Mouse (Mus musculus) neural tube, embryonic 15.5 days (tissue): ENCODE measurements around the gene Tm9sf2. TPM values are rescaled to one million over a fixed set of nuclear protein-coding genes. Genes with fewer than 3 reads are reported as not detected.

Source experiments
- ATAC-seq: fragments of 200-750 bp; cut with Nextera tagmentation; 2 replicates; pipeline ENCODE4 v1.8.0; 2017; ENCODE audit warnings: mild to moderate bottlenecking, moderate TSS enrichment, moderate library complexity; ENCODE audit not compliant: low FRiP score
- H3K27ac ChIP-seq: fragments of 300-500 bp; sonication (generic); replicated peaks from 2 replicates; pipeline ENCODE4 v1.5.1; 2015; ENCODE audit warnings: mild to moderate bottlenecking, inconsistent platforms
- H3K27me3 ChIP-seq: fragments of 300-500 bp; sonication (generic); replicated peaks from 2 replicates; pipeline ENCODE4 v1.6.1; 2015; ENCODE audit warnings: inconsistent platforms
- H3K36me3 ChIP-seq: fragments of 300-500 bp; sonication (generic); 2 replicates; pipeline ENCODE4 v1.6.1; 2015; ENCODE audit warnings: inconsistent platforms
- H3K4me1 ChIP-seq: fragments of 300-500 bp; sonication (generic); 2 replicates; pipeline ENCODE4 v1.6.1; 2015; ENCODE audit warnings: inconsistent platforms
- H3K4me2 ChIP-seq: fragments of 300-500 bp; sonication (generic); 2 replicates; pipeline ENCODE4 v1.6.1; 2015; ENCODE audit warnings: inconsistent platforms, mild to moderate bottlenecking, moderate library complexity
- H3K4me3 ChIP-seq: fragments of 300-500 bp; sonication (generic); replicated peaks from 2 replicates; pipeline ENCODE4 v1.5.1; 2015; ENCODE audit warnings: mild to moderate bottlenecking, inconsistent platforms
- H3K9ac ChIP-seq: fragments of 300-500 bp; sonication (generic); replicated peaks from 2 replicates; pipeline ENCODE4 v1.6.1; 2015; ENCODE audit warnings: mild to moderate bottlenecking, inconsistent platforms
- H3K9me3 ChIP-seq: fragments of 300-500 bp; sonication (generic); replicated peaks from 2 replicates; pipeline ENCODE4 v1.6.1; 2016; ENCODE audit warnings: inconsistent platforms
- WGBS: fragments of 180-500 bp; shearing (Covaris S2); methylation state at CpG from one replicate; pipeline ENCODE4 v1.1.7; 2015; ENCODE audit warnings: mixed read lengths; 5-methylcytosine and 5-hydroxymethylcytosine counted together
- polyA plus RNA-seq: library from polyadenylated mRNA; unstranded; fragments of >200 nt; fragmentation: Nextera tagmentation; extraction: Ambion mirVana; gene quantifications from 2 replicates; pipeline ENCODE4 v1.2.1, GENCODE M21; 2015

The Tm9sf2 gene
- polyA plus RNA-seq, 1 experiment from 2014 or later: 110 TPM

- WGBS: 2% methylated on average over 12 of the region's 12 CpGs
- Histone ChIP-seq H3K4me3 (peak overlapping the region; percentile 76), H3K9me3 (no peaks in the 10 kb centered on the region), H3K4me1 (peaks cover 12% of the 10 kb centered on the region; the same call in 1 of the 2 replicates), H3K27me3 (no peaks in the 10 kb centered on the region; the same call in 1 of the 2 replicates), H3K27ac (peak overlapping the region; percentile 58; the same call in 1 of the 2 replicates), H3K36me3 (no peaks in the 10 kb centered on the region), H3K4me2 (peak overlapping the region; percentile 89), H3K9ac (peak overlapping the region; percentile 67)
- ATAC-seq: peak; percentile 60
Measured at GRCm38 (mm10) chr14:122181815-122182157, 74.9 kb downstream of the Tm9sf2 start.

GRCm38 (mm10) chr14:122182220-122182619 is 75.4 kb downstream of the Tm9sf2 start:
- WGBS: 85% methylated on average over 6 of the region's 6 CpGs
- ATAC-seq: no peak
- H3K4me3 ChIP-seq: peak overlapping the region; percentile 76

GRCm38 (mm10) chr14:122183974-122184373 is 77.1 kb downstream of the Tm9sf2 start:
- Histone ChIP-seq H3K4me2 (no peak overlapping the region), H3K9me3 (no peaks in the 10 kb centered on the region), H3K4me3 (no peak overlapping the region), H3K27me3 (no peaks in the 10 kb centered on the region; the same call in 1 of the 2 replicates), H3K9ac (no peak overlapping the region), H3K27ac (no peak overlapping the region), H3K4me1 (peaks cover 12% of the 10 kb centered on the region; the same call in 1 of the 2 replicates), H3K36me3 (no peaks in the 10 kb centered on the region)
- no peak for ATAC-seq
- 81% methylated on average over 11 of the region's 11 CpGs for WGBS

More at GRCm38 (mm10) chr14:122182220-122182619, 75.4 kb downstream of the Tm9sf2 start:
- H3K4me2 ChIP-seq: peak overlapping the region; percentile 89
- peaks cover 12% of the 10 kb centered on the region; the same call in 1 of the 2 replicates for H3K4me1 ChIP-seq
- H3K9ac ChIP-seq: no peak overlapping the region
- H3K9me3 ChIP-seq: no peaks in the 10 kb centered on the region
- no peaks in the 10 kb centered on the region for H3K36me3 ChIP-seq
- no peak overlapping the region for H3K27ac ChIP-seq
- H3K27me3 ChIP-seq: no peaks in the 10 kb centered on the region; the same call in 1 of the 2 replicates

- Histone ChIP-seq H3K4me2 (no peak overlapping the region), H3K9me3 (no peaks in the 10 kb centered on the region), H3K9ac (no peak overlapping the region), H3K27me3 (no peaks in the 10 kb centered on the region), H3K36me3 (no peaks in the 10 kb centered on the region), H3K4me3 (no peak overlapping the region), H3K27ac (no peak overlapping the region), H3K4me1 (no peaks in the 10 kb centered on the region)
- ATAC-seq: no peak
- WGBS: 73% methylated on average over 5 of the region's 5 CpGs
Measured at GRCm38 (mm10) chr14:122188250-122188649, 81.4 kb downstream of the Tm9sf2 start.

GRCm38 (mm10) chr14:122189901-122190300 is 83.1 kb downstream of the Tm9sf2 start:
- no peak for ATAC-seq
- Histone ChIP-seq H3K9me3 (no peaks in the 10 kb centered on the region), H3K27ac (no peak overlapping the region)

GRCm38 (mm10) chr14:122190527-122190926 is 83.7 kb downstream of the Tm9sf2 start:
- no peaks in the 10 kb centered on the region for H3K9me3 ChIP-seq
- ATAC-seq: no peak
- 26% methylated on average over 2 of the region's 2 CpGs for WGBS
- no peaks in the 10 kb centered on the region for H3K27me3 ChIP-seq
- no peak overlapping the region for H3K9ac ChIP-seq
- no peak overlapping the region for H3K4me3 ChIP-seq
- H3K27ac ChIP-seq: no peak overlapping the region
- H3K36me3 ChIP-seq: no peaks in the 10 kb centered on the region
- H3K4me1 ChIP-seq: no peaks in the 10 kb centered on the region
- no peak overlapping the region for H3K4me2 ChIP-seq

More at GRCm38 (mm10) chr14:122189901-122190300, 83.1 kb downstream of the Tm9sf2 start:
- Histone ChIP-seq H3K27me3 (no peaks in the 10 kb centered on the region), H3K4me2 (no peak overlapping the region), H3K4me1 (no peaks in the 10 kb centered on the region), H3K4me3 (no peak overlapping the region), H3K36me3 (no peaks in the 10 kb centered on the region), H3K9ac (no peak overlapping the region)
- WGBS: 66% methylated on average over 5 of the region's 5 CpGs

- peak; percentile 73 for ATAC-seq
- H3K4me1 ChIP-seq: no peaks in the 10 kb centered on the region
Measured at GRCm38 (mm10) chr14:122190941-122191510, 84.2 kb downstream of the Tm9sf2 start.

GRCm38 (mm10) chr14:122194630-122195029 is 87.8 kb downstream of the Tm9sf2 start:
- no peak overlapping the region for H3K4me3 ChIP-seq
- no peaks in the 10 kb centered on the region for H3K9me3 ChIP-seq
- no peak overlapping the region for H3K27ac ChIP-seq
- no peaks in the 10 kb centered on the region for H3K36me3 ChIP-seq
- no peaks in the 10 kb centered on the region for H3K27me3 ChIP-seq
- no peak overlapping the region for H3K9ac ChIP-seq
- 93% methylated on average over 8 of the region's 8 CpGs for WGBS
- no peak overlapping the region for H3K4me2 ChIP-seq
- ATAC-seq: no peak
- H3K4me1 ChIP-seq: no peaks in the 10 kb centered on the region

More at GRCm38 (mm10) chr14:122190941-122191510, 84.2 kb downstream of the Tm9sf2 start:
- no peak overlapping the region for H3K27ac ChIP-seq
- H3K4me3 ChIP-seq: no peak overlapping the region
- H3K9ac ChIP-seq: no peak overlapping the region
- H3K36me3 ChIP-seq: no peaks in the 10 kb centered on the region
- no peaks in the 10 kb centered on the region for H3K9me3 ChIP-seq
- no peak overlapping the region for H3K4me2 ChIP-seq
- H3K27me3 ChIP-seq: no peaks in the 10 kb centered on the region
- WGBS: 16% methylated on average over 7 of the region's 7 CpGs

GRCm38 (mm10) chr14:122196851-122197250 is 90.0 kb downstream of the Tm9sf2 start:
- H3K9ac ChIP-seq: no peak overlapping the region
- H3K4me3 ChIP-seq: no peak overlapping the region
- 89% methylated on average over 6 of the region's 6 CpGs for WGBS
- no peak overlapping the region for H3K4me2 ChIP-seq
- H3K27ac ChIP-seq: no peak overlapping the region
- H3K27me3 ChIP-seq: no peaks in the 10 kb centered on the region
- H3K4me1 ChIP-seq: no peaks in the 10 kb centered on the region
- H3K9me3 ChIP-seq: no peaks in the 10 kb centered on the region
- ATAC-seq: no peak
- no peaks in the 10 kb centered on the region for H3K36me3 ChIP-seq

- H3K4me1 ChIP-seq: no peaks in the 10 kb centered on the region
Measured at GRCm38 (mm10) chr14:122200247-122200885, 93.5 kb downstream of the Tm9sf2 start.

GRCm38 (mm10) chr14:122209177-122209576 is 102.3 kb downstream of the Tm9sf2 start:
- WGBS: 83% methylated on average over 5 of the region's 5 CpGs
- no peak for ATAC-seq

More at GRCm38 (mm10) chr14:122200247-122200885, 93.5 kb downstream of the Tm9sf2 start:
- Histone ChIP-seq H3K9me3 (no peaks in the 10 kb centered on the region), H3K27ac (no peak overlapping the region), H3K4me3 (no peak overlapping the region), H3K36me3 (no peaks in the 10 kb centered on the region), H3K27me3 (no peaks in the 10 kb centered on the region), H3K9ac (no peak overlapping the region), H3K4me2 (no peak overlapping the region)
- ATAC-seq: no peak
- WGBS: 82% methylated on average over 14 of the region's 14 CpGs

More at GRCm38 (mm10) chr14:122209177-122209576, 102.3 kb downstream of the Tm9sf2 start:
- H3K4me1 ChIP-seq: no peaks in the 10 kb centered on the region
- no peaks in the 10 kb centered on the region for H3K9me3 ChIP-seq
- H3K27ac ChIP-seq: no peak overlapping the region
- no peak overlapping the region for H3K9ac ChIP-seq
- H3K27me3 ChIP-seq: no peaks in the 10 kb centered on the region
- no peak overlapping the region for H3K4me3 ChIP-seq
- no peaks in the 10 kb centered on the region for H3K36me3 ChIP-seq
- H3K4me2 ChIP-seq: no peak overlapping the region
